Mouse (Mus musculus) lung, embryonic 15.5 days (tissue): ENCODE measurements around the gene Olfr645. TPM values are rescaled to one million over a fixed set of nuclear protein-coding genes. Genes with fewer than 3 reads are reported as not detected.

Experiments
- ATAC-seq: fragments of 200-750 bp; cut with Nextera tagmentation; 2 replicates; pipeline ENCODE4 v1.8.0; 2017; ENCODE audit warnings: moderate number of reproducible peaks, borderline replicate concordance; ENCODE audit not compliant: low FRiP score, low TSS enrichment; ENCODE audit errors: extremely low read depth
- H3K27ac ChIP-seq: fragments of 300-500 bp; sonication (generic); 2 replicates; pipeline ENCODE4 v1.5.1; 2015; ENCODE audit warnings: moderate library complexity, mild to moderate bottlenecking, inconsistent platforms
- H3K27me3 ChIP-seq: fragments of 300-500 bp; sonication (generic); 2 replicates; pipeline ENCODE4 v1.6.1; 2015; ENCODE audit warnings: inconsistent platforms
- H3K36me3 ChIP-seq: fragments of 300-500 bp; sonication (generic); 2 replicates; pipeline ENCODE4 v1.6.1; 2015; ENCODE audit warnings: inconsistent platforms
- H3K4me1 ChIP-seq: fragments of 300-500 bp; sonication (generic); 2 replicates; pipeline ENCODE4 v1.6.1; 2015; ENCODE audit warnings: inconsistent platforms
- H3K4me2 ChIP-seq: fragments of 300-500 bp; sonication (generic); 2 replicates; pipeline ENCODE4 v1.6.1; 2015; ENCODE audit warnings: inconsistent platforms, mild to moderate bottlenecking, moderate library complexity
- H3K4me3 ChIP-seq: fragments of 300-500 bp; sonication (generic); 2 replicates; pipeline ENCODE4 v1.5.1; 2015; ENCODE audit warnings: mild to moderate bottlenecking, inconsistent platforms
- H3K9ac ChIP-seq: fragments of 300-500 bp; sonication (generic); 2 replicates; pipeline ENCODE4 v1.6.1; 2015; ENCODE audit warnings: inconsistent platforms
- H3K9me3 ChIP-seq: fragments of 300-500 bp; sonication (generic); 2 replicates; pipeline ENCODE4 v1.6.1; 2016; ENCODE audit warnings: inconsistent platforms
- WGBS: fragments of 180-500 bp; shearing (Covaris S2); methylation state at CpG from one replicate; pipeline ENCODE4 v1.1.7; 2015; 5-methylcytosine and 5-hydroxymethylcytosine counted together
- polyA plus RNA-seq: library from polyadenylated mRNA; unstranded; fragments of >200 nt; fragmentation: Nextera tagmentation; extraction: Ambion mirVana; gene quantifications from 2 replicates; pipeline ENCODE4 v1.2.1, GENCODE M21; 2015

Olfr645 gene
- polyA plus RNA-seq: not detected in 2 replicates

DNA sequence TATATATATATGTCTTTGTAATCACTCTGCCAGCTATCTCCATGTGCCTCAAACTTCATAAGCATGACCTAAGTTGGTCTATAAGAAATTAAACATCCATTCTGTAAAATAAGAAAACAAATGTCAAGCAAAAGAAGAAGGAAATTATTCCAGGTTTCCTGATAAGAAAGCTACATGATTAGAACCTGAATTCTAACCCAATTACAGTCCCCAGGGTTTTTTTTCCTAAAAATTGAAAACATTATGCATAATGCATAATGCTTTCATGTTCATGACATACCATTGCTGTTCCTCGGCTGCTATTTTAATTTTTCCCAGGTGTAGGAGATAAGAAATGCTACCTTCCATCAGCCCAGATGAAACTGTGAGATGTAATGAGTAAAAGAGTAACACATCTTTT, at the start of gene Olfr645:
Gene Olfr645 (minus strand): TSS at position 101 of the 400 bp plus-strand sequence.
- H3K4me1 ChIP-seq: no peaks in the 10 kb centered on the region
- H3K9ac ChIP-seq: no peak within 1 kb of the TSS
- H3K27me3 ChIP-seq: no peaks in the 10 kb centered on the region
- H3K9me3 ChIP-seq: no peaks in the 10 kb centered on the region
- H3K4me3 ChIP-seq: no peak within 1 kb of the TSS
- 65% methylated on average over 1 of the region's 1 CpGs for WGBS
- no peak within 1 kb of the TSS for H3K4me2 ChIP-seq
- no peak for ATAC-seq
- H3K36me3 ChIP-seq: no peaks in the 10 kb centered on the region
- no peak within 1 kb of the TSS for H3K27ac ChIP-seq

DNA sequence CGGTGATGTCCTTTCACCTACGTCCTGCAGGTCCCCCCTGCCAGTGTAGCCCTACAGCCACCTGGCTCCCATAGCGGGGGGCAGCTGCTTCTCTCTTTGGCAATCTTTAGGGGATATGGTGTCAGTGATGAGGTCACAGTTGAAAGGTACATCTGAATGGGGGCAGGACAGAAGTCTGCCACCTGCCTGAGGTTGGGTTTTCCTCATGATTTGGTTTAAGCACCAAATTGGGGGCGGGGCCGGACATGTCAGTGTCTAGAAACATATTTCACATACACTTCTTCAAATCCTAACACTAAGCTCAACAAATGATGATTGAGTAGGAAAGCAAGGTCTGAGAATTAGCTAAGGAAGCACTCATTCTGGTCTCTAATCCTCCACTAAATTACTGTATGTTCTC, 44.5 kb upstream of the Olfr645 start, which contains the start of gene Ubqln5:
Gene Ubqln5 (minus strand): TSS at position 101 of the 400 bp plus-strand sequence.
- H3K4me3 ChIP-seq: no peak within 1 kb of the TSS
- H3K27ac ChIP-seq: no peak within 1 kb of the TSS
- no peaks in the 10 kb centered on the region for H3K4me1 ChIP-seq
- no peaks in the 10 kb centered on the region for H3K36me3 ChIP-seq
- H3K9ac ChIP-seq: no peak within 1 kb of the TSS
- H3K27me3 ChIP-seq: no peaks in the 10 kb centered on the region
- 91% methylated on average over 5 of the region's 5 CpGs for WGBS
- H3K4me2 ChIP-seq: no peak within 1 kb of the TSS
- no peaks in the 10 kb centered on the region for H3K9me3 ChIP-seq
- no peak; the same call in 1 of the 2 replicates for ATAC-seq

DNA sequence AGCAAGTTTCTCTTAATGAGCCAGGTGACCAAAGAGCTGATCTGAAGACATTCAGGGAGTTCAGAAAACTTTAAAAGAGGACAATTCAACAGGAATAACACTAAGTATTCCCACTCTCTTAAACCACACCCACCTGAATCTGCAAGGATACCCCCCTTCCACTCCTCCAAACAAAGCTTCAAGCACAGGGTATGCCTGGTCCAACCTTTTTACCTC, 19.4 kb upstream of the Olfr645 start, which contains the start of gene Olfr646:
Gene Olfr646 (plus strand): TSS at position 117 of the 216 bp plus-strand sequence.
- ATAC-seq: no peak
- Histone ChIP-seq H3K27me3 (no peaks in the 10 kb centered on the region), H3K36me3 (no peaks in the 10 kb centered on the region), H3K9ac (no peak within 1 kb of the TSS), H3K27ac (no peak within 1 kb of the TSS), H3K4me3 (no peak within 1 kb of the TSS), H3K4me1 (no peaks in the 10 kb centered on the region), H3K9me3 (no peaks in the 10 kb centered on the region), H3K4me2 (no peak within 1 kb of the TSS)

DNA sequence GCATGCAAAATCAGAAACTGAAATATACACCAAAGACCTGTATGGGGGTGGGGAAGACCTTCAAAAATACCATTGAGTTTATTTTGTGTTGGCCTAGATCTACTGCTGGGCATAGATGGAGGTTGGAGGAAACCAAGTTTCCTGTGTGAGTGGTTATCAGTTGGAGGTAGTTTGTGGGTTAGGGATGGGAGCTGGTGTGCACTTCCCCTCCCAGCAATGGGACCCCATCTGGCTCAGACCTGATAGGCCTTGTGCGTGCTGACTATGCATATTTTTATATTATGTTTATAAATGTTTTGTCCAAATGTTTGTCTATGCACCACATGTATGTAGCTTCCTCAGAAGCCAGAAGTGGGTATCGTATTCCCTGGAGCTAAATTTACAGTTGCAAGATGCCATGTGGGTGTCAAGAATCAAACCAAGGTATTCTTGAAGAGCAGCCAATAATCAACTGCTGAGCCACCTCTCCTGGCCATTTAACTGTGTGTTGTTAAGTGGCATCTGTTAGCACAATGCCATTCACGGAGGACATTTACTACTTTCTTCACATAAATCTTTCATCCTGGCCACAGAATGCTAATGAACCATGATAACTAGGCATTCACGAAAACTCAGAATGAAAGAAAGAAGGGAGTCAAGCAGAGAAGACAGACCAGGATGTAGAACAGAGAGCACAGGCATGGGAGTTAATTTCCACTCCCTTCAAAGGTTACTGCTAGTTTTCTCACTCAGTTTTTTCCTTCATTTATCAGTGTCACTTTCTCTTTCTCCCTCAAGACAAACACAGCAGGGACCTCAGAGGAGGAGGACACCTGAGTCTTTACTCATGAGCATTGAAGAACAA, 18.9 kb upstream of the Olfr645 start:
- WGBS: 64% methylated on average over 4 of the region's 4 CpGs
- Histone ChIP-seq H3K4me2 (no peak overlapping the region), H3K9ac (no peak overlapping the region), H3K36me3 (no peaks in the 10 kb centered on the region), H3K4me3 (no peak overlapping the region), H3K27me3 (no peaks in the 10 kb centered on the region), H3K9me3 (no peaks in the 10 kb centered on the region), H3K4me1 (no peaks in the 10 kb centered on the region), H3K27ac (no peak overlapping the region)
- no peak for ATAC-seq

DNA sequence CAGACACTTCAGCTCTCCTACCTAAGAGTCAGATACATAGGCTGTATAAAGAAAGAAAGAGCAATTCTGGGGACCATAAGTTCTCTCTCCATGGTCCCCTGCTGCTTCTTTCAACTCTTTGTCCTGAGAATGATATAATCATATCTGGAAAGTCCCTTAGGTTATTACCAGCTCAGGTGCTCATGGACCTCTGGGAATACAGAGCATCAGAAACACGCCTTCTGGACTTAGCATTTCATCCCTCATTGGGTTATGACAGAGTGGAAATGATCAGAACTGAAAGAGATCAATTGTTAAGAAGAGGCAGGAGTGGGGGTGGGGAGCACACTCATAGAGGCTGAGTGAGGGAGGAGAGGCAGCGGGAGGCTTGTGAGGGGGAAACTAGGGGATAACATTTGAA, 13.5 kb downstream of the Olfr645 start, which contains the start of gene Olfr644:
Gene Olfr644 (minus strand): TSS at position 101 of the 400 bp plus-strand sequence.
- H3K9me3 ChIP-seq: no peaks in the 10 kb centered on the region
- 60% methylated on average over 2 of the region's 2 CpGs for WGBS
- H3K9ac ChIP-seq: no peak within 1 kb of the TSS

DNA sequence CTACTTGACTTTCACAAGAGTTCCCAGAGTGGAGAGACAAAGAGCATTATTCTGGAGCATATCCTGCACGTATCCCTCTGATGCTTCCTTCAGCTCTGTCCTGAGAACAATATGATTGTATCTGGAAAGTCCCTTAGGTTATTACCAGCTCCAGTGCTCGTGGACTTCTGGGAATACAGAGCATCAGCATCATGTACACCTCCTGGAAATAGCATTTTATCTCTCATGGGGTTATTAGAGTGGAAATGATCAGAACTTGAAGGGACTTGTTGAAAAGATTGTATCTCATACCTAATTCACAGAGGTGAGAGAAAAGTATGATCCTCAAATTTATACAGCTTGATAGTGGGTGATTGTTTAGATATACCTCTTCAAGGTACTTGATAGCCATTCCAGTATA, 23.9 kb downstream of the Olfr645 start, which contains the start of gene 4930516K23Rik:
Gene 4930516K23Rik (minus strand): TSS at position 101 of the 400 bp plus-strand sequence.
- no peaks in the 10 kb centered on the region for H3K27me3 ChIP-seq
- H3K4me3 ChIP-seq: no peak within 1 kb of the TSS
- ATAC-seq: no peak
- H3K27ac ChIP-seq: no peak within 1 kb of the TSS
- H3K4me1 ChIP-seq: no peaks in the 10 kb centered on the region
- no peak within 1 kb of the TSS for H3K9ac ChIP-seq
- 38% methylated on average over 2 of the region's 2 CpGs for WGBS
- H3K4me2 ChIP-seq: no peak within 1 kb of the TSS
- no peaks in the 10 kb centered on the region for H3K9me3 ChIP-seq
- H3K36me3 ChIP-seq: no peaks in the 10 kb centered on the region

More for the DNA sequence above, 13.5 kb downstream of the Olfr645 start, which contains the start of gene Olfr644:
- Histone ChIP-seq H3K27me3 (no peaks in the 10 kb centered on the region), H3K4me1 (no peaks in the 10 kb centered on the region), H3K4me3 (no peak within 1 kb of the TSS), H3K4me2 (no peak within 1 kb of the TSS), H3K27ac (no peak within 1 kb of the TSS), H3K36me3 (no peaks in the 10 kb centered on the region)
- ATAC-seq: no peak

DNA sequence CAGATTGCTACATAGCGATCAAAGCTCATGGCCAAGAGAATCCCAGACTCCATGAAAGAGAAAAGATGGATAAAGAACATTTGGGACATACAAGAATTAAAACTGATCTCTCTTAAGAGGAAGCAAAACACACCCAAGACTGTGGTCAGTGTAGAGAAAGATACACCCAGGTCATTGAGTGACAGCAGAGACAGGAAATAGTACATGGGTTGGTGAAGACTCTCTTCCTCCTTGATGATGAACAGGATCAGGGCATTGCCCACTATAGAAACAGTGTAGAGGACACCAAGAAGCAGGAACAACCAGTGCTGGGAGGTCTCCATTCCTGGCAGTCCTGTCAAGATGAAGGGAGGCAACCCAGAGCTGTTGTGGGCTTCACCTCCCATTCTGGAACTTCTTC, 26.1 kb downstream of the Olfr645 start:
- Histone ChIP-seq H3K9ac (no peak overlapping the region), H3K4me3 (no peak overlapping the region), H3K27me3 (no peaks in the 10 kb centered on the region), H3K36me3 (no peaks in the 10 kb centered on the region), H3K4me2 (no peak overlapping the region), H3K4me1 (no peaks in the 10 kb centered on the region), H3K27ac (no peak overlapping the region), H3K9me3 (no peaks in the 10 kb centered on the region)
- ATAC-seq: no peak
- WGBS: 77% methylated on average over 1 of the region's 1 CpGs

DNA sequence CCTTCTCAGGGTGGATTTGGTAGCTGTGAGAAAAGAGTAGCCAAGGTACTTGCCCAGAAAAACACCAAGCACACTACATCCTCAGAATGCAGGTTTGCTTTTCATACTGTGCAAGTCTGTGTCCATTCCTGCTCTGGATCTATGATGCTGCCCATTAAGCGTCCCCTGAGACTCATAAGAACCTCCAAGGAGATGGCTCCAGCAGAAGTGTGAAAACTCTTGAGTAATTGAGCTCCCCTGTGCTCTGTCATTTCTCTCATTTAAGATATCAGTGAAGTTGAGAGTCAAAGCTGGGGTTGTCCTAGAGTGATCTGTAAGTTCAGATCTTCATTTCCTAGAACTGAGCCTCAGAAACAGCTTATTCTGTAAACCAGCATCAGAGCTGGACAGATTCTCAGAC, 32.7 kb downstream of the Olfr645 start, which contains the start of gene Olfr642:
Gene Olfr642 (minus strand): TSS at position 101 of the 400 bp plus-strand sequence.
- 66% methylated on average over 1 of the region's 1 CpGs for WGBS
- ATAC-seq: no peak
- no peak within 1 kb of the TSS for H3K4me3 ChIP-seq
- H3K4me1 ChIP-seq: no peaks in the 10 kb centered on the region
- H3K9me3 ChIP-seq: no peaks in the 10 kb centered on the region
- H3K9ac ChIP-seq: no peak within 1 kb of the TSS
- no peaks in the 10 kb centered on the region for H3K27me3 ChIP-seq
- no peaks in the 10 kb centered on the region for H3K36me3 ChIP-seq
- H3K27ac ChIP-seq: no peak within 1 kb of the TSS
- H3K4me2 ChIP-seq: no peak within 1 kb of the TSS

DNA sequence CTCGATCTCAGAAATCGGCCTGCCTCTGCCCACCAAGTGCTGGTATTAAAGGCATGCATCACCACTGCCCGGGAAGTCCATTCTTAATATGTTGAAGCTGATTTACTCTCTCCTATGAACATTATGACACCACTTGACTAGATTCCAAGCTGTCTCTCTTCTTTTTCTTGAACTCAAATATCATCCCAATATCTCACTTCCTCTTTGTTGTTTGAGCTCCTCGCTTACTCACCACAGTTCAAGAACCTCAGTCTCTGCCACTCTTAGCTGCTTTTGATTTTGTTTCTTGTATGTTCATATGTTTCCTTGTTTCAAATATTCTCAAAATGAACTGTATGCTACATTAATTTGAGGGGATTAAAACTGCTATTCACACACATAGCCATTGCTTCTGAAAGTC, 34.5 kb downstream of the Olfr645 start:
- no peak overlapping the region for H3K9ac ChIP-seq
- H3K27me3 ChIP-seq: no peaks in the 10 kb centered on the region
- no peaks in the 10 kb centered on the region for H3K4me1 ChIP-seq
- ATAC-seq: no peak
- H3K9me3 ChIP-seq: no peaks in the 10 kb centered on the region
- WGBS: 89% methylated on average over 4 of the region's 4 CpGs
- no peak overlapping the region for H3K4me2 ChIP-seq
- no peak overlapping the region for H3K27ac ChIP-seq
- no peak overlapping the region for H3K4me3 ChIP-seq
- H3K36me3 ChIP-seq: no peaks in the 10 kb centered on the region

DNA sequence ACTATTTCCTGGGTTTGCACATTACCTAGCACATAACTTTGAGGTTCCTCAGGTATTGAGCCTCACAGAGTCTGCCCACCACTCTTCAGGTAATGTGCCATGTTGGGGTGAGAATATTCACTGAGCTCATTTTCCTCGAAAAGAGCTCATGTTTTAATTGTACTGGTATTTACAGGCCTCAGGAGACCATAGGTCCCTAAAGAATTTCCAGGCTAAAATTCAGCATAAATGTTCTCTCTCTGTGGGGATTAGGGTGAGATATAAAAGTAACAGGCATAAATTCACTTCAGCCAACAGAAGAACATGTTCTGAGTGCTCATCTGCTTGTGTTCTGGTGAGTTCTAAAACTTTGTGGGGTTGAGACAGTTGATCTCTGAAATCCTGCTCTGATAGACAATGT, 50.1 kb downstream of the Olfr645 start, which contains the start of gene Olfr641:
Gene Olfr641 (plus strand): TSS at position 301 of the 400 bp plus-strand sequence.
- Histone ChIP-seq H3K4me2 (no peak within 1 kb of the TSS), H3K4me3 (no peak within 1 kb of the TSS), H3K4me1 (no peaks in the 10 kb centered on the region), H3K27ac (no peak within 1 kb of the TSS), H3K27me3 (no peaks in the 10 kb centered on the region), H3K9me3 (no peaks in the 10 kb centered on the region), H3K9ac (no peak within 1 kb of the TSS), H3K36me3 (no peaks in the 10 kb centered on the region)
- WGBS: 65% methylated on average over 1 of the region's 1 CpGs
- ATAC-seq: no peak
